Mouse (Mus musculus) embryonic facial prominence, embryonic 12.5 days (tissue): Measurements from ENCODE around the gene Ncapd2. TPM values are rescaled to one million over a fixed set of nuclear protein-coding genes. Genes with fewer than 3 reads are reported as not detected.
A peak's percentile ranks its signal among the peaks of the same experiment; 100 is the strongest.

Experiments used
- ATAC-seq: fragments of 200-750 bp; cut with Nextera tagmentation; 2 replicates; pipeline ENCODE4 v1.8.0; 2017; ENCODE audit not compliant: insufficient number of reproducible peaks, insufficient read depth, low FRiP score, low TSS enrichment
- H3K27ac ChIP-seq: fragments of 300-500 bp; sonication (generic); 2 replicates; pipeline ENCODE4 v1.5.1; 2016; ENCODE audit warnings: mild to moderate bottlenecking
- H3K27me3 ChIP-seq: fragments of 300-500 bp; sonication (generic); 2 replicates; pipeline ENCODE4 v1.6.1; 2016; ENCODE audit warnings: mild to moderate bottlenecking, moderate library complexity
- H3K36me3 ChIP-seq: fragments of 300-500 bp; sonication (generic); 2 replicates; pipeline ENCODE4 v1.6.1; 2016; ENCODE audit warnings: mild to moderate bottlenecking
- H3K4me1 ChIP-seq: fragments of 300-500 bp; sonication (generic); 2 replicates; pipeline ENCODE4 v1.6.1; 2016
- H3K4me2 ChIP-seq: fragments of 300-500 bp; sonication (generic); replicated peaks from 2 replicates; pipeline ENCODE4 v1.6.1; 2016; ENCODE audit warnings: mild to moderate bottlenecking, moderate library complexity
- H3K4me3 ChIP-seq: fragments of 300-500 bp; sonication (generic); 2 replicates; pipeline ENCODE4 v1.5.1; 2016; ENCODE audit warnings: mild to moderate bottlenecking
- H3K9ac ChIP-seq: fragments of 300-500 bp; sonication (generic); 2 replicates; pipeline ENCODE4 v1.6.1; 2016; ENCODE audit warnings: mild to moderate bottlenecking, moderate library complexity
- H3K9me3 ChIP-seq: fragments of 300-500 bp; sonication (generic); 2 replicates; pipeline ENCODE4 v1.6.1; 2016; ENCODE audit warnings: mild to moderate bottlenecking, moderate library complexity
- WGBS: fragments of 180-500 bp; shearing (Covaris S2); methylation state at CpG from one replicate; pipeline ENCODE4 v1.1.7; 2016; 5-methylcytosine and 5-hydroxymethylcytosine counted together
- polyA plus RNA-seq: library from polyadenylated mRNA; unstranded; fragments of >200 nt; fragmentation: Nextera tagmentation; extraction: Ambion mirVana; gene quantifications from 2 replicates; pipeline ENCODE4 v1.2.1, GENCODE M21; 2016

Gene Ncapd2
- polyA plus RNA-seq, 1 experiment from 2014 or later = 191 TPM

DNA sequence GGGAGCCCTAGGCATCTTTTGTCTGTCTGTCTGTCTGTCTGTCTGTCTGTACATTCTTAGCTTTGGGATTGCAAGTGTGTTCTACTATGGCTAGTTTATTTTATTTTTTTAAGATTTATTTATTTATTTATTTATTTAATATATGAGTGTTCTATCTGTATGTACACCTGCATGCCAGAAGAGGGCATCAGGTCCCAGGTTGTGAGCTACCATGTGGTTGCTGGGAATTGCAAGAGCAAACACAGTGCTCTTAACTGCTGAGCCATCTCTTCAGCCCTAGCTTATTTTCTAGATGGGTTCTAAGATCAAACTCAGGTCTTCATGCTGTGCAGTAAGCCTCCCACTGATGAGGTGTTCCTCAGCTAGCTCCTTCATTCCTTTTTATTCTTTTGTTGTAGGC, 37.0 kb downstream of the Ncapd2 start:
- ATAC-seq = no peak
- H3K9ac ChIP-seq = no peak overlapping the region
- no peaks in the 10 kb centered on the region for H3K27me3 ChIP-seq
- H3K9me3 ChIP-seq = no peaks in the 10 kb centered on the region
- peaks cover 55% of the 10 kb centered on the region for H3K36me3 ChIP-seq
- H3K27ac ChIP-seq = no peak overlapping the region
- H3K4me1 ChIP-seq = no peaks in the 10 kb centered on the region
- no peak overlapping the region for H3K4me3 ChIP-seq
- no peak overlapping the region for H3K4me2 ChIP-seq

DNA sequence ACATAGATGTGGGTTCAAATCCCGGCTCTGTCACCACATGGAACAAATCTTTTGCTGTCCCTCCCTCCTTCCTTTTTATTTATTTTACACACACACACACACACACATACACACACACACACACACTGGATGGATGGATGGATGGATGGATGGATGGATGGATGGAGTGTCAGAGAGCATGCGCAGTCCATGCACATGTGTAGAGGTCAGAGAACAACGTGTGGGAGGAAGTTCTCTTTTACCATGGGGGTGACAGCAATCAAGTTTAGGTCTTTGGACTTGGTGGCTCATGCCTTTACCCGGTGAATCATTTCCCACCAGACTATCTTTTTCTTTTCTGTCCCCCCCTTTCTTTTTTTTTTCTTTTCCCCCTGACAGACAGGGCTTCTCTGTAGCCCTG, 37.8 kb downstream of the Ncapd2 start:
- H3K4me2 ChIP-seq = no peak overlapping the region
- WGBS = 91% methylated on average over 4 of the region's 4 CpGs
- no peaks in the 10 kb centered on the region for H3K9me3 ChIP-seq
- H3K27me3 ChIP-seq = no peaks in the 10 kb centered on the region
- no peak overlapping the region for H3K4me3 ChIP-seq
- no peak overlapping the region for H3K27ac ChIP-seq
- no peaks in the 10 kb centered on the region; the same call in 1 of the 2 replicates for H3K4me1 ChIP-seq
- ATAC-seq = no peak
- H3K9ac ChIP-seq = no peak overlapping the region
- peaks cover 49% of the 10 kb centered on the region for H3K36me3 ChIP-seq

DNA sequence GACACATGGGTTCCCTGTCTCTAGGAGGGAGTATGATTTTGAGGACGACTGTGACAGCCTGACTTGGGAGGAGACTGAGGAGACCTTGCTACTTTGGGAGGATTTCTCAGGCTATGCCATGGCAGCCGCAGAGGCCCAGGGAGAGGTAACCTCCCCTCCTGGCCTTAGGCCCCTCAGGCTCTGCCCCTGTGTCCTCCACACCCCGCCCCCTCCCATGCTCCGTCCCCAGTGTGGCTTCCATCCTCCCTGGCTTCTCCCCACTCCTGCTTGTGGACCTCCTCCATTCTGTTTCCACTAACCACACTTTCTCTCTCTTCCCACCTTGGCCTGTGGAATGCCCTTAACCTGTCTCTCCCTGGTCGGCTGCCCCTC, 38.5 kb downstream of the Ncapd2 start:
- Histone ChIP-seq H3K4me1 (peaks cover 4% of the 10 kb centered on the region), H3K4me2 (no peak overlapping the region), H3K36me3 (peaks cover 45% of the 10 kb centered on the region), H3K27me3 (no peaks in the 10 kb centered on the region), H3K9ac (no peak overlapping the region), H3K9me3 (no peaks in the 10 kb centered on the region), H3K4me3 (no peak overlapping the region), H3K27ac (no peak overlapping the region)
- 73% methylated on average over 5 of the region's 5 CpGs for WGBS
- ATAC-seq = no peak

DNA sequence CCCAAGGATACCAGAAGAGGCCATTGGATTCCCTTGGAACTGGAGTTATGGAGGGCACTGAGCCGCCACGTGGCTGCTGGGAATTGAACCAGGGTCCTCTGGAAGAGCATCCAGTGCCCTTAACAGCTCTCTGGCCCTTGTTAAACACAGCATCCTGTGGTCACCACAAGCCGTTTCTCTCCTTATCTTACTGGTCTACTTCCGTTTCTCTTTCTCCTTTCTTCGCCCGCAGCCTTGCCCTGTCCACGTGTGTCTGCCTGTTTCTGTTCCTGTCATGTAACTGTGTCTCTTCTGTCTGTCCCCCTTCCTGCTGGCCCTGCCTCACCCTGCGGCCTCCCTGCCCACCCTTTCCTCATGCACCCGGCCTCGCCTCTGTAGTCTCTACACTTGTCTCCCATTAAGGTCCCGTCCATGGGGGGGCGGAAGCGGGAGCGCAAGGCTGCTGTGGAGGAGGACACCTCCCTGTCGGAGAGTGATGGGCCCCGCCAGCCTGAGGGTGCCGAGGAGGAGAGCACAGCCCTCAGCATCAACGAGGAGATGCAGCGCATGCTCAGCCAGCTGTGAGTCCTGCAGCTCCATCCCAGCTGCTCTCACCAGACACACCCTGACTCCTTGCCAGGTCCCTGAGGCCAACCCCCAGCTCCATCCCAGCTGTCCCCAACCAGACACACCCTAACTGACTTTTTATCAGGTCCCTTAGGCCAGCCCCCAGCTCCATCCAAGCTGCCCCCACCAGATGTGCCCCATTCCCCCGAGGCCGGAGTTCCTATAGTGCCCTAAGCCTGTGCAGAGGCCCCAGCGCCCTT, 39.1 kb downstream of the Ncapd2 start:
- 85% methylated on average over 22 of the region's 22 CpGs for WGBS
- Histone ChIP-seq H3K9ac (no peak overlapping the region), H3K4me1 (peaks cover 7% of the 10 kb centered on the region), H3K4me3 (no peak overlapping the region), H3K4me2 (no peak overlapping the region), H3K27me3 (no peaks in the 10 kb centered on the region), H3K36me3 (peaks cover 41% of the 10 kb centered on the region), H3K27ac (no peak overlapping the region), H3K9me3 (no peaks in the 10 kb centered on the region)
- no peak for ATAC-seq

DNA sequence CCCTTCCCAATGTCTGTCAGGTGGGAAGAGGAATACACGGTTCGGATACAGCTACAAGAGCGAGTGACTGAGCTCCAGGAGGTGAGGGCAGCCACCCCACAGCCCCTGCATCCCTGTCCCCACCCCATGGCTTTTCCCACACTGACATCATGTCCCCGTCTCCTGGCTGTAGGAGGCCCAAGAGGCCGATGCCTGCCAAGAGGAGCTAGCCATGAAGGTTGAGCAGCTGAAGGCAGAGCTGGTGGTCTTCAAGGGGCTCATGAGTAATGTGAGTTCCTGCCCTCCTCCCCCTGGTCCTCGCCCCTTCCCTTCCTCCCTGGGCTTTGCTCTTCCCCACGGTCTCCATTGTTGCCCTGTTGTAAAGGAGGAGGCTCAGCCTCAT, 41.9 kb downstream of the Ncapd2 start:
- 77% methylated on average over 7 of the region's 7 CpGs for WGBS
- no peak for ATAC-seq
- H3K4me2 ChIP-seq = no peak overlapping the region
- peaks cover 29% of the 10 kb centered on the region for H3K4me1 ChIP-seq
- no peak overlapping the region for H3K27ac ChIP-seq
- peaks cover 34% of the 10 kb centered on the region for H3K36me3 ChIP-seq
- no peaks in the 10 kb centered on the region for H3K9me3 ChIP-seq
- no peak overlapping the region for H3K4me3 ChIP-seq
- no peak overlapping the region for H3K9ac ChIP-seq
- H3K27me3 ChIP-seq = no peaks in the 10 kb centered on the region

DNA sequence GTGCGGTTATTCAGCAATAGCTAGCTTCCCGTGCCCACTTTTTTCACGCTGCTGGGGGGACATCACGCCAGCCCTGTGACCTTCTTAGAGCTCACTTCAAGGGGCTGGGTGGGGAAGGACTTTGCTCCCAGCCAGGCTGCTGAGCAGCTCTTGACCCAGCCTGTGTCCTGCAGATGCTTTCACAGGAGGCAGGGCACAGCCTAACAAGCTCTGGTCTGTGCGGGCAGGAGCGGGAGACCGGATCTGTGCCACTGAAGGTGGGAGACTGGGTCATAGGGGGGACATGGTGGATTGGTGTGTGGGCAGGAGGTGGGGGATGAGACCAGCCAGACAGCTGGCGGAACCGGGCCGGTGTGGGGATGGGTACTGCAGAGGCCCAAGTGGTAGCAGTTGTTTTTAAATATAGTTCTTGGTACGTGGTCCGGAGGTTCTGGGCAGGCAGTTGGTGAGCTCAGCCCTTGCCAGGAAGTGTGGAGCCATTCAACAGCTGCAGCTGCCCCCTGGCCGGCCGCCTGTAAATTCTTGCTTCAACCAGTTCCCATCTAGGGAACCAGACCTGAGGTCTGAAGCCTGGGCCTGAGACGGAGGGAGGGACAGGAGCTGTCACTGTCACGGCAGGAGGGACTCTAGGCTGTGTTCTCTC, 42.5 kb downstream of the Ncapd2 start:
- H3K9ac ChIP-seq = no peak overlapping the region; the same call in 1 of the 2 replicates
- H3K4me2 ChIP-seq = no peak overlapping the region
- H3K4me1 ChIP-seq = peaks cover 34% of the 10 kb centered on the region
- 81% methylated on average over 16 of the region's 16 CpGs for WGBS
- H3K4me3 ChIP-seq = 0 out of 2 replicates have a peak overlapping the region, but pooled peaks have one; percentile 0
- H3K27ac ChIP-seq = peak overlapping the region; percentile 63; the same call in 1 of the 2 replicates
- H3K27me3 ChIP-seq = no peaks in the 10 kb centered on the region
- peaks cover 37% of the 10 kb centered on the region for H3K36me3 ChIP-seq
- H3K9me3 ChIP-seq = no peaks in the 10 kb centered on the region
- no peak for ATAC-seq

DNA sequence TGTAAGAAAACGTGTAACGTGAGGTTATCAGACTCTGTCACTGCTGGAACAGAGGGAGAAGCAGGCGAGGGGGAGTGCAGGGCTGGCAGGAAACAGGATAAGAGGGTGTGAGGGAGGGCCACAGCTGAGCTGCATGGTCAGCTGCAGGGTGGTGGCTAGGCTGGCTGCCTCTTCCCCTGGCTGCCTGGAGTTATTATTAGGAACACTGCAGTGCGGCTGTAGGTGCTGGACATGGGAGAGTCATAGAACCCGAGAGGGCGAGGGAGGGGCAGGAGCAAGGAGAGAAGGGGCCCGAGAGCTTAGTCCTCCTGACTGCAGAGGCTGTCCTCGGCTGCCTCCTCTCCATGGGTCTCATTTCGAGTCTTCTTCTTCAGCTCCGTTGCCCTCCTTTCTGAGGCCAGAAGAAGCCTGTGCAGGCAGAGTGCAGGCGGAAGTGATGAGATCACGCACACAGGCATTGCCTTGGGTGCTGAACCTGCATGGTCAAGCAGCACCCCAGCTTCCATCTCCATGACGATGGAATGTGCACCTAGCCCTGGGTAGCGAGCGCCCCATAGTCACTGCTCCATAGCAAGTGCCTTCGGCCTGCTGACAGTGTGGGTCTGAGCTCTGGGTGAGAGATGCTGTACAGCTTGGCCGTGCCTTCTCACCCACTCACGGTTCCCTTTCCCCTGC, 43.1 kb downstream of the Ncapd2 start:
- 68% methylated on average over 18 of the region's 18 CpGs for WGBS
- H3K27me3 ChIP-seq = no peaks in the 10 kb centered on the region
- no peak for ATAC-seq
- 0 out of 2 replicates have a peak overlapping the region, but pooled peaks have one; percentile 0 for H3K4me3 ChIP-seq
- H3K27ac ChIP-seq = peak overlapping the region; percentile 63
- no peaks in the 10 kb centered on the region for H3K9me3 ChIP-seq
- peaks cover 34% of the 10 kb centered on the region for H3K4me1 ChIP-seq
- no peak overlapping the region for H3K4me2 ChIP-seq
- H3K36me3 ChIP-seq = peaks cover 37% of the 10 kb centered on the region
- 0 out of 2 replicates have a peak overlapping the region, but pooled peaks have one; percentile 19 for H3K9ac ChIP-seq

DNA sequence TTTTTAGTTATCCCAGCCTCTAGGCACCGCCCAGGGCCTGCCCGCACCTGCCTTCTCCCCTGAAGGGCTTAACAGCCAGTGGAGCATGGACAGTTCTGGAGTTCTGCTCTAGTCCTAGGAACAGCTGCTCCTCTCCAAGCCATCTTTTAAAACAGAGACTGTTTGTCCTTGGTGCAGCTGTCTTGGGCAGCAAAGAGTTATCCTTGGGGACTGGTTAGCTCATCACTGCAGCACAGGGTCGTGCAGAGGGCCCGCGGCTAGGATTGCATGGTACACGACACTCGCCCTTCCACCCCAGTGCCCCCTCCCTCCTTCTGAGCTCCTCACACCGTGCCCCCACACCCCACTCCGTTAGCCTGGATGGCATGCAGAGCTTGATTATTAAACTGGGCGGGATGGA, 44.2 kb downstream of the Ncapd2 start:
- ATAC-seq = no peak
- H3K4me1 ChIP-seq = peaks cover 34% of the 10 kb centered on the region
- H3K27me3 ChIP-seq = no peaks in the 10 kb centered on the region
- WGBS = 57% methylated on average over 10 of the region's 10 CpGs
- no peak overlapping the region; the same call in 1 of the 2 replicates for H3K27ac ChIP-seq
- H3K4me2 ChIP-seq = peak overlapping the region; percentile 93
- peaks cover 35% of the 10 kb centered on the region for H3K36me3 ChIP-seq
- H3K4me3 ChIP-seq = no peak overlapping the region
- H3K9me3 ChIP-seq = no peaks in the 10 kb centered on the region
- peak overlapping the region; percentile 20; the same call in 1 of the 2 replicates for H3K9ac ChIP-seq

DNA sequence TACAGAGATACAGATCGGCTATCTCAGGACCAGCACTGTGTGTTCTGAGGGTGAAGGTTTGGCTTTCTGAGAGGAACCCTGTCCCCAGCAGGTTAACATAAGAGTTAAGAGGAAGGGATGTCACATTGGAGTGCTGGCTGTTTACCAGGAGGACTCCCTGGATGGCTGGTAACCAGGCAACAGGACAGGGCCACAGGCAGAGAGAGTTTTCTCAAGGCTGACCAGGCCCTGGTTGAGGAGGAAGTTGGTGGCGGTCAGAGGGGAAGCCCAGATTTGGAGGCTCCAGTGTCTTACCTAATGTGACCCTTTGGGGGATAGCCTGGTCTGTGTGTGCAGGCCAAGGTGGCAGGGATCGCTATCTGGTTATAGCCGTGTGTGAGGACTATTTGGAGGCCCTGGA, 44.7 kb downstream of the Ncapd2 start:
- H3K9me3 ChIP-seq = no peaks in the 10 kb centered on the region
- H3K4me3 ChIP-seq = peak overlapping the region; percentile 74; the same call in 1 of the 2 replicates
- no peak for ATAC-seq
- peaks cover 34% of the 10 kb centered on the region for H3K4me1 ChIP-seq
- 84% methylated on average over 4 of the region's 4 CpGs for WGBS
- no peaks in the 10 kb centered on the region for H3K27me3 ChIP-seq
- peak overlapping the region; percentile 20; the same call in 1 of the 2 replicates for H3K9ac ChIP-seq
- no peak overlapping the region for H3K27ac ChIP-seq
- peak overlapping the region; percentile 93 for H3K4me2 ChIP-seq
- H3K36me3 ChIP-seq = peaks cover 35% of the 10 kb centered on the region

DNA sequence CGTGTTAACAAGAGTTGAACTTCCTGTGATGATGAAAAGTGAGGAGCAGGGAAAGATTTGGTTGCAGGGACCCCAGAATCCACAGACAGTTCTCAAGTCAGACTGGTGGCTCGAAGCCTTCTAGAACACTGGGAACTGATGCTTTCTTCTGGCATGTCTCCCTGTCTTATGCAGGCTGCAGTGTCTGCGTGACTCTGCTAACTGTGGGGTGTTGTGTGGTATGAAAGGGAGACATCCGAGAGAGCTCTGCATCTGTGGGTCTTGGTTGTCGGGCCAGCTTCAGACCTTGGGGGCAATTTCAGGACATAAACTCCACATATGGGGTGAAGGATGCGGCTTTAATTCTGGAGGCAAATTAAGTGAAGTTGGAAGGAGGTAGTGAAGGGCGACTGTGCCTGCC, 45.4 kb downstream of the Ncapd2 start:
- peak overlapping the region; percentile 88 for H3K9ac ChIP-seq
- ATAC-seq = no peak
- H3K27me3 ChIP-seq = no peaks in the 10 kb centered on the region
- H3K4me1 ChIP-seq = peaks cover 34% of the 10 kb centered on the region
- WGBS = 44% methylated on average over 7 of the region's 7 CpGs
- H3K4me2 ChIP-seq = peak overlapping the region; percentile 93
- H3K9me3 ChIP-seq = no peaks in the 10 kb centered on the region
- H3K4me3 ChIP-seq = peak overlapping the region; percentile 74
- H3K27ac ChIP-seq = peak overlapping the region; percentile 93
- H3K36me3 ChIP-seq = peaks cover 35% of the 10 kb centered on the region

DNA sequence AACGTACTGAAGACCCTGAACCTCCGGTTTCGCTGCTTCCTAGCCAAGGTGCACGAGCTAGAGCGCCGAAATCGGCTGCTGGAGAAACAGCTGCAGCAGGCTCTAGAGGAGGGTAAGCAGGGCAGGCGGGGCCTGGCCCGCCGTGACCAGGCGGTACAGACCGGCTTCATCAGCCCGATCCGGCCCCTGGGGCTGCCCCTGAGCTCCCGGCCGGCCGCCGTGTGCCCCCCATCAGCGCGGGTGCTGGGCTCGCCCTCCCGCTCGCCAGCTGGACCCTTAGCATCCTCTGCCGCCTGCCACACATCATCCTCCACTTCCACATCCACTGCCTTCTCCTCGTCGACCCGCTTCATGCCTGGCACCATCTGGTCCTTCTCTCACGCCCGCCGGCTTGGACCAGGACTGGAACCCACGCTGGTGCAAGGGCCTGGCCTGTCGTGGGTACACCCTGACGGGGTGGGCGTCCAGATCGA, 46.0 kb downstream of the Ncapd2 start:
- peak overlapping the region; percentile 88 for H3K9ac ChIP-seq
- peaks cover 40% of the 10 kb centered on the region for H3K36me3 ChIP-seq
- H3K4me1 ChIP-seq = peaks cover 34% of the 10 kb centered on the region
- peak; percentile 59 for ATAC-seq
- H3K4me2 ChIP-seq = peak overlapping the region; percentile 93
- peak overlapping the region; percentile 74 for H3K4me3 ChIP-seq
- 2% methylated on average over 35 of the region's 35 CpGs for WGBS
- no peaks in the 10 kb centered on the region for H3K9me3 ChIP-seq
- no peaks in the 10 kb centered on the region for H3K27me3 ChIP-seq
- peak overlapping the region; percentile 93 for H3K27ac ChIP-seq
